Mouse (Mus musculus): Measurements from ENCODE around the gene Sept7. TPM values are rescaled to one million over a fixed set of nuclear protein-coding genes. Genes with fewer than 3 reads are reported as not detected.

Sept7 gene
- polyA plus RNA-seq, 1 experiment = 8.8 TPM

DNA sequence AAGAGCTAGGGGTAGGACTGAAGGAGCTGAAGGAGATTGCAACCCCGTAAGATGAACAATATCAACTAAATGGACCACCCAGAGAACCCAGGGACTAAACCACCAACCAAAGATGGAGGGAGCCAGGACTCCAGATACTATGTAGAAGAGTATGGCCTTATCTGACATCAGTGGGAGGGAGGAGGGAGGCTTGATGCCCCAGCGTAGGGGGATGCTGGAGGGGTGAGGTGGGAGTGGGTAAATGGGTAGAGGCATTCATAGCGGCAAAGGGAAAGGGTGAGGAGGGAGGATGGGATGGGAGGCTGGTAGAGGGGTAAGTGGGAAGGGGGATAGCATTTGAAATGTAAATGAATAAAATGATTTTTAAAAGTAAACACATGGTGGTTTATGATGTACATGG lies 8.2 kb downstream of the Sept7 start:
- Histone ChIP-seq H3K4me1 (ENCODE audit: control insufficient read depth, insufficient read depth, low read length) (no peaks in the 10 kb centered on the region), H3K4me3 (ENCODE audit: control insufficient read depth, low read depth, low read length) (no peak overlapping the region), H3K27ac (ENCODE audit: control insufficient read depth, insufficient read depth, low read depth, low read length) (no peak overlapping the region), H3K36me3 (ENCODE audit: control insufficient read depth, insufficient read depth, low read length) (no peaks in the 10 kb centered on the region), H3K27me3 (ENCODE audit: control insufficient read depth, insufficient read depth, low read length) (no peaks in the 10 kb centered on the region)
- TF ChIP-seq CTCF (IDR thresholded peaks at IDR 0.05; ENCODE audit: control insufficient read depth, insufficient read depth, insufficient replicate concordance, low read depth, low read length) (no peak), POLR2A (IDR thresholded peaks at IDR 0.05; ENCODE audit: control insufficient read depth, low read depth, low read length) (no peak)

DNA sequence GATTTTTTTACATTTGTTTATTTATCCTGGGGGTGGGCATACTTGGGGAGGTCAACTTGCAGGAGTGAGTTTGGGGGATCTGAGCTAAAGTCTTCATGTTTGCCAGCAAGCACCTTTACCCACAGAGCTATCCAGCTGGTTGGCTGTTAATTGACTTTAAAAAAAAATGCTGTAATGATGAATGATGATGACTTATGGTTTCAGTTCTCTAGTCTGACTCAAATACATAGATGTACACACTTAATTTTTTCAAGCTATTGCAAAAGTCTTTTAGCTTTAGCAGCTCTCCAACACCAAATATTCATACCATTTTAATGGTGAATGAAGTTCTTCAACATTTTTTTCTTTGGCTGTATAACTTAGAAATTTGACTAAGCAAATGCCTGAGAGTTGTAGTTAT lies 8.7 kb downstream of the Sept7 start:
- TF ChIP-seq POLR2A (IDR thresholded peaks at IDR 0.05; ENCODE audit: control insufficient read depth, low read depth, low read length) = no peak
- no peak for TF ChIP-seq CTCF (IDR thresholded peaks at IDR 0.05; ENCODE audit: control insufficient read depth, insufficient read depth, insufficient replicate concordance, low read depth, low read length)
- Histone ChIP-seq H3K4me1 (ENCODE audit: control insufficient read depth, insufficient read depth, low read length) (no peaks in the 10 kb centered on the region), H3K4me3 (ENCODE audit: control insufficient read depth, low read depth, low read length) (no peak overlapping the region)

DNA sequence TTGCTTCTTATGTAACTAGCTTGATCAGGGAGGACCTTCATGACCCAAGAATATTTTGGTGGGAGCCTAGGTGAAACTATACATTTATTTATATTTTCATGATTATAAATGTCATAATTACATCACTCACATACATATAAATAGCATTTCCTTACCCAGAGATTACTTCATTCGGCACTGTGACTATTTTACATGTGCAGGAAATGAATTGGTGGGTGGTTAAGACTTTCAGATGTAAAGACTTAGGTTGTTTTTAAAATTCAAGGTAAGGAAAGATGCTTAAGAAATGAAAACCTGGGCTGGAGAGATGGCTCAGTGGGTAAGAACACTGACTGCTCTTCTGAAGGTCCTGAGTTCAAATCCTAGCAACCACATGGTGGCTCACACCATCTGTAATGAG lies 9.8 kb downstream of the Sept7 start:
- no peaks in the 10 kb centered on the region for H3K36me3 ChIP-seq (ENCODE audit: control insufficient read depth, insufficient read depth, low read length)
- TF ChIP-seq POLR2A (IDR thresholded peaks at IDR 0.05; ENCODE audit: control insufficient read depth, low read depth, low read length) = no peak
- TF ChIP-seq CTCF (IDR thresholded peaks at IDR 0.05; ENCODE audit: control insufficient read depth, insufficient read depth, insufficient replicate concordance, low read depth, low read length) = no peak
- H3K4me1 ChIP-seq (ENCODE audit: control insufficient read depth, insufficient read depth, low read length) = no peaks in the 10 kb centered on the region
- no peaks in the 10 kb centered on the region for H3K27me3 ChIP-seq (ENCODE audit: control insufficient read depth, insufficient read depth, low read length)
- no peak overlapping the region for H3K4me3 ChIP-seq (ENCODE audit: control insufficient read depth, low read depth, low read length)
- H3K27ac ChIP-seq (ENCODE audit: control insufficient read depth, insufficient read depth, low read depth, low read length) = no peak overlapping the region

More for the DNA sequence above, 8.7 kb downstream of the Sept7 start:
- Histone ChIP-seq H3K27me3 (ENCODE audit: control insufficient read depth, insufficient read depth, low read length) (no peaks in the 10 kb centered on the region), H3K27ac (ENCODE audit: control insufficient read depth, insufficient read depth, low read depth, low read length) (no peak overlapping the region), H3K36me3 (ENCODE audit: control insufficient read depth, insufficient read depth, low read length) (no peaks in the 10 kb centered on the region)

DNA sequence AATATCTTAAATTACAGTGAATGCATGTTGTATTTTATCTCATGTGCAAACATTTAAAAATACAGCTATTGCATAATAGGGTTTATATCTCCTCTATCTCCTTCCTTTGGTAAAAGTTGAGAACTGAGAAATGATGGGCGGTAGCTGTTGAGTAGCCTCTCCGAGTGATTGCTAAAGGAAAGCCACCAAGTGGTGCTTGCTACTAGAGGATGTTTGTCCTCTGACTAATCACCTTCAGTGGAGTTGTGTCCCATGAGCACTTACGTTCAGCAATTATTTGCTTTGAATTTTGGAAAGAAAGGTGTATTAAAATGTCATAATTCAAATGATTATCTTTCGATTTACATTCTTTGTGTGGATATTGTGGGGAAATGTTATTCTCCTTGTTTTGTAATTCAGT lies 13.6 kb downstream of the Sept7 start:
- Histone ChIP-seq H3K27ac (ENCODE audit: control insufficient read depth, insufficient read depth, low read depth, low read length) (no peak overlapping the region), H3K27me3 (ENCODE audit: control insufficient read depth, insufficient read depth, low read length) (no peaks in the 10 kb centered on the region), H3K36me3 (ENCODE audit: control insufficient read depth, insufficient read depth, low read length) (no peaks in the 10 kb centered on the region), H3K4me3 (ENCODE audit: control insufficient read depth, low read depth, low read length) (no peak overlapping the region), H3K4me1 (ENCODE audit: control insufficient read depth, insufficient read depth, low read length) (no peaks in the 10 kb centered on the region)
- no peak for TF ChIP-seq POLR2A (IDR thresholded peaks at IDR 0.05; ENCODE audit: control insufficient read depth, low read depth, low read length)
- TF ChIP-seq CTCF (IDR thresholded peaks at IDR 0.05; ENCODE audit: control insufficient read depth, insufficient read depth, insufficient replicate concordance, low read depth, low read length) = no peak

DNA sequence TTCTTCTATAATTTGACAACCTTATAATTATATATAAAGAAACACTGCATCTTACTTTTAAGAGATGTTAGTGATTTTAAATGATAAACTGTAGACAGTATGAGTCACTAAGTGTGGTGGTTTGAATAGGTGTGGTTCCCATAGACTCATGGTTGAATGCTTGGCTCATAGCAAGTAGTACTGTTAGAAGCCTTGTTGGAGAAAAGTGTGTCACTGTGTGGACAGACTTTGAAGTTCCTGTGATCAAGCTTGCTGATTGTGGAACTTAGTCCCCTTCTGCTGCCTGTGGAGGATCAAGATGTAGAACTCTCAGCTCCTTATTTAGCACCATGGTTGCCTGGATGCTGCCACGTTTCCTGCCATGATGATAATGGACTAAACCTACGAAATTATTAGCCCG lies 14.9 kb downstream of the Sept7 start:
- no peaks in the 10 kb centered on the region for H3K36me3 ChIP-seq (ENCODE audit: control insufficient read depth, insufficient read depth, low read length)

DNA sequence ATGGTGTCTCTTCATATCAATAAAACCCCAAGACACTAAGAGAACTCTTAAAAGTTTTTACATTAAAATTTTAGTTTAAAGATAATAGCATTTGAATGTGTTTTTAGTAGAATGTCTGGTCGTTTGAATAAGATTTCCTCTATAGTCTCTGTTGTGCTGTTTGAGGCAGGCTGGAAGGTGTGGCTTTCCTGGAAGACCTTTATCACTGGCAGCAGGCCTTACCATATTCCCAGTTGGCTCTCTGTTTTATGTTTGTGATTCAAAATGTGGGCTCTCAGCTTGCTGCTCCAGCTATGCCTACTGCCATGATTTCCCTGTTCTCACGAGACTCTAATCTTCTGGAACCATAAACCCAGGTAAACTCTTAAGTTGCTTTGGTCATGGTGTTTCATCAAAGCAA lies 15.3 kb downstream of the Sept7 start:
- Histone ChIP-seq H3K36me3 (ENCODE audit: control insufficient read depth, insufficient read depth, low read length) (no peaks in the 10 kb centered on the region), H3K4me3 (ENCODE audit: control insufficient read depth, low read depth, low read length) (no peak overlapping the region), H3K27ac (ENCODE audit: control insufficient read depth, insufficient read depth, low read depth, low read length) (no peak overlapping the region), H3K27me3 (ENCODE audit: control insufficient read depth, insufficient read depth, low read length) (no peaks in the 10 kb centered on the region), H3K4me1 (ENCODE audit: control insufficient read depth, insufficient read depth, low read length) (no peaks in the 10 kb centered on the region)
- TF ChIP-seq POLR2A (IDR thresholded peaks at IDR 0.05; ENCODE audit: control insufficient read depth, low read depth, low read length) (no peak), CTCF (IDR thresholded peaks at IDR 0.05; ENCODE audit: control insufficient read depth, insufficient read depth, insufficient replicate concordance, low read depth, low read length) (no peak)

More for the DNA sequence above, 14.9 kb downstream of the Sept7 start:
- no peak for TF ChIP-seq CTCF (IDR thresholded peaks at IDR 0.05; ENCODE audit: control insufficient read depth, insufficient read depth, insufficient replicate concordance, low read depth, low read length)
- TF ChIP-seq POLR2A (IDR thresholded peaks at IDR 0.05; ENCODE audit: control insufficient read depth, low read depth, low read length) = no peak
- no peak overlapping the region for H3K27ac ChIP-seq (ENCODE audit: control insufficient read depth, insufficient read depth, low read depth, low read length)
- no peaks in the 10 kb centered on the region for H3K4me1 ChIP-seq (ENCODE audit: control insufficient read depth, insufficient read depth, low read length)
- no peaks in the 10 kb centered on the region for H3K27me3 ChIP-seq (ENCODE audit: control insufficient read depth, insufficient read depth, low read length)
- H3K4me3 ChIP-seq (ENCODE audit: control insufficient read depth, low read depth, low read length) = no peak overlapping the region

GRCm38 (mm10) chr9:25271902-25272301 lies 19.7 kb downstream of the Sept7 start:
- Histone ChIP-seq H3K36me3 (ENCODE audit: control insufficient read depth, insufficient read depth, low read length) (no peaks in the 10 kb centered on the region; the same call in 1 of the 2 replicates), H3K27ac (ENCODE audit: control insufficient read depth, insufficient read depth, low read depth, low read length) (no peak overlapping the region), H3K4me3 (ENCODE audit: control insufficient read depth, low read depth, low read length) (no peak overlapping the region), H3K4me1 (ENCODE audit: control insufficient read depth, insufficient read depth, low read length) (no peaks in the 10 kb centered on the region), H3K27me3 (ENCODE audit: control insufficient read depth, insufficient read depth, low read length) (no peaks in the 10 kb centered on the region)
- TF ChIP-seq CTCF (IDR thresholded peaks at IDR 0.05; ENCODE audit: control insufficient read depth, insufficient read depth, insufficient replicate concordance, low read depth, low read length) = no peak
- no peak for TF ChIP-seq POLR2A (IDR thresholded peaks at IDR 0.05; ENCODE audit: control insufficient read depth, low read depth, low read length)

DNA sequence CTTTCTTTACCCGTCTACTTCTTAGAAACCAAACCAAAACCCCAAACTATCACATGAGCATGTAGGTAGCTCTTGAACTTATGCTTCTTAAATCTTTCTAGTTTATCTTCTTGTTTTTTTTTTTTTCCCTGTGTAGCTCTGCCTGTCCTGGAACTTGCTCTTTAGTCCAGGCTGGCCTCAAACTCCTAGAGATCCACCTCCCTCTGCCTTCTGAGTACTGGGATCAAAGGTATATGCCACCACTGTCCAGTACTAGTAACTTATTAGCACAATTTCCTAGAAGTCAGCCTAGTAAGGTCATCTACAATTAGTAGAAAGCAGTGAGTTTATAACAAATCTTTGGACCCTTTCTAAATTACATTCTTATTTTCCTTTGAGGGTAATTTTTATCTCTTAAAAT lies 37.6 kb downstream of the Sept7 start:
- Histone ChIP-seq H3K27ac (ENCODE audit: control insufficient read depth, insufficient read depth, low read depth, low read length) (no peak overlapping the region), H3K36me3 (ENCODE audit: control insufficient read depth, insufficient read depth, low read length) (no peaks in the 10 kb centered on the region), H3K4me3 (ENCODE audit: control insufficient read depth, low read depth, low read length) (no peak overlapping the region), H3K4me1 (ENCODE audit: control insufficient read depth, insufficient read depth, low read length) (no peaks in the 10 kb centered on the region), H3K27me3 (ENCODE audit: control insufficient read depth, insufficient read depth, low read length) (no peaks in the 10 kb centered on the region)
- no peak for TF ChIP-seq POLR2A (IDR thresholded peaks at IDR 0.05; ENCODE audit: control insufficient read depth, low read depth, low read length)

All from testis, adult 2 months (tissue).